Mouse (Mus musculus) midbrain, postnatal 0 days (tissue): ENCODE measurements around the gene Hectd3. TPM values are rescaled to one million over a fixed set of nuclear protein-coding genes. Genes with fewer than 3 reads are reported as not detected.
A peak's percentile ranks its signal among the peaks of the same experiment; 100 is the strongest.

Experiments
- ATAC-seq: fragments of 200-750 bp; cut with Nextera tagmentation; 2 replicates; pipeline ENCODE4 v1.8.0; 2017; ENCODE audit warnings: moderate number of reproducible peaks, mild to moderate bottlenecking, moderate TSS enrichment, moderate library complexity; ENCODE audit not compliant: low FRiP score
- DNase-seq: peaks from one replicate; pipeline ENCODE4 v3.0.0-alpha.2; 2015; ENCODE audit warnings: low spot score
- H3K27ac ChIP-seq: fragments of 300-500 bp; sonication (generic); 2 replicates; pipeline ENCODE4 v1.5.1; 2014; ENCODE audit warnings: low read depth, mild to moderate bottlenecking, low read length, mixed read lengths
- H3K27me3 ChIP-seq: fragments of 300-500 bp; sonication (generic); 2 replicates; pipeline ENCODE4 v1.6.1; 2014; ENCODE audit warnings: low read length, control low read depth, mixed read lengths; ENCODE audit not compliant: insufficient read depth
- H3K36me3 ChIP-seq: fragments of 300-500 bp; sonication (generic); 2 replicates; pipeline ENCODE4 v1.6.1; 2014; ENCODE audit warnings: low read length, control low read depth, mixed read lengths; ENCODE audit not compliant: insufficient read depth
- H3K4me1 ChIP-seq: fragments of 300-500 bp; sonication (generic); 2 replicates; pipeline ENCODE4 v1.6.1; 2014; ENCODE audit warnings: mild to moderate bottlenecking, control low read depth, antibody characterized with exemption, low read length, mixed read lengths; ENCODE audit not compliant: insufficient read depth
- H3K4me2 ChIP-seq: fragments of 300-500 bp; sonication (generic); 2 replicates; pipeline ENCODE4 v1.6.1; 2014; ENCODE audit warnings: low read depth, mild to moderate bottlenecking, low read length, mixed read lengths; ENCODE audit not compliant: poor library complexity, severe bottlenecking
- H3K4me3 ChIP-seq: fragments of 300-500 bp; sonication (generic); 2 replicates; pipeline ENCODE4 v1.5.1; 2014; ENCODE audit warnings: low read depth, mild to moderate bottlenecking, low read length, moderate library complexity
- H3K9ac ChIP-seq: fragments of 300-500 bp; sonication (generic); replicated peaks from 2 replicates; pipeline ENCODE4 v1.6.1; 2014; ENCODE audit warnings: mild to moderate bottlenecking, low read length, moderate library complexity, mixed read lengths; ENCODE audit not compliant: poor library complexity, severe bottlenecking
- H3K9me3 ChIP-seq: fragments of 300-500 bp; sonication (generic); 2 replicates; pipeline ENCODE4 v1.6.1; 2016; ENCODE audit warnings: low read length, control low read depth
- CTCF ChIP-seq: IDR thresholded peaks from 2 replicates; pipeline ENCODE4 v1.5.1; 2016; ENCODE audit warnings: antibody characterized with exemption, mild to moderate bottlenecking
- WGBS: fragments of 180-500 bp; shearing (Covaris S2); extraction: QIAGEN DNeasy Blood & Tissue Kit; methylation state at CpG from one replicate; pipeline ENCODE4 v1.1.7; 2014; 5-methylcytosine and 5-hydroxymethylcytosine counted together
- polyA plus RNA-seq: library from polyadenylated mRNA; unstranded; fragments of >200 nt; fragmentation: Nextera tagmentation; extraction: Ambion mirVana; gene quantifications from 2 replicates; pipeline ENCODE4 v1.2.1, GENCODE M21; 2015
- total RNA-seq: library from RNA; depleted of rRNA; stranded (reverse); fragments of >200 nt; gene quantifications from 2 replicates; pipeline ENCODE4 v1.2.3, GENCODE M21; 2014

The Hectd3 gene
- total and polyA plus RNA-seq, 2 experiments from 2014 or later: 20.2 to 45.5 TPM

DNA sequence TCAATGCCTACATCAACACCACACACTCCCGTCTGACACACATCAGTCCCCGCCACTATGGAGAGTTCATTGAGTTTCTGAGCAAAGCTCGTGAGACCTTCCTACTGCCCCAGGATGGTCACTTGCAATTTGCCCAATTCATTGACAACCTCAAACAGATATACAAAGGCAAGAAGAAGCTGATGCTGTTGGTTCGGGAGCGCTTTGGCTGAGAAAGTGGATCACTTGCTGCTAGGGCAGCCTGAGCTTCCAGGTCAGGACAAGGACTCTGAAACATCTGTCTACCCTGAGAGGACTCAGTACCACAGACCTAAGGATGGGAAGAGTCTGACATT, 8.0 kb upstream of the Hectd3 start:
- Histone ChIP-seq H3K9me3 (no peaks in the 10 kb centered on the region), H3K4me1 (no peaks in the 10 kb centered on the region), H3K27me3 (no peaks in the 10 kb centered on the region), H3K36me3 (peaks cover 21% of the 10 kb centered on the region; the same call in 1 of the 2 replicates), H3K27ac (no peak overlapping the region), H3K4me3 (no peak overlapping the region), H3K9ac (no peak overlapping the region), H3K4me2 (no peak overlapping the region)
- 75% methylated on average over 5 of the region's 5 CpGs for WGBS
- ATAC-seq (no peak), DNase-seq (no peak)
- TF ChIP-seq CTCF: no peak

DNA sequence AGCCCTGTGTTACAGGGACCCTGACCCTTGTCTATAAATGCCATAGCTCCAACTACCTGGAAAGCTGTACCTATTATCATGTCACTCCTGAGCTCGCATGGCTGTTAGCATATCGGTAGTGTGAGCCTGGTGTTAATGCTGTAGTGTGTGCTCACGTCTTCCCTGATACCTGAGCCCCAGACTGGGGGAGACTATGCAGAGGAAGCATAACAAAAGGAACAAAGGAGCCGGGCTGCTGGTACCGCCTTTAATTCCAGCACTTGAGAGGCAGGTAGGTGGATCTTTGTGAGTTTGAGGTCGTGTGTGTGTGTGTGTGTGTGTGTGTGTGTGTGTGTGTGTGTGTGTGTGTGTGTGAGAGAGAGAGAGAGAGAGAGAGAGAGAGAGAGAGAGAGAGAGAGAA, 5.4 kb upstream of the Hectd3 start:
- ATAC-seq: no peak
- no peak overlapping the region for H3K4me3 ChIP-seq
- no peak for DNase-seq
- no peaks in the 10 kb centered on the region for H3K9me3 ChIP-seq
- H3K4me1 ChIP-seq: no peaks in the 10 kb centered on the region
- TF ChIP-seq CTCF: no peak
- H3K27ac ChIP-seq: no peak overlapping the region
- peaks cover 21% of the 10 kb centered on the region; the same call in 1 of the 2 replicates for H3K36me3 ChIP-seq
- WGBS: 70% methylated on average over 6 of the region's 6 CpGs
- H3K9ac ChIP-seq: no peak overlapping the region
- H3K27me3 ChIP-seq: no peaks in the 10 kb centered on the region
- no peak overlapping the region for H3K4me2 ChIP-seq

DNA sequence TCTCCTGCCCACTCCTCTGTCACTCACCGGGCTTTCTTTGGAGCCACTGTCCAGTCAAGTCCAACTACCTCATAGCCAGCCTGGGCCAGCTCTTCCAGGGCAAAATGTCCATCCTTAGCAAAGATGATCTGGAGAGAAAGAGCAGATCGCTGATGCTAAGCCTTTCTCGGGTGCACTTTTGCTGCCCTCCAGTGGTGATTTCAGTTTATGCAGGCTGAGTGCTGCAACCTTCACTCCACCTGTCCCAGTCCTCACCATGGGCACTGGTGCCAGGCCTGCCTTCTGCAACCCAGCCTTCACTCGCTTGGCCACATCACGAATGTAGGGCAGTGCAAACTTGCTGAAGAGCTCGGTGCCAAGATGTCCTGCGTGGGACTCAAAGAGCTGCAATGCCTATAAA, 3.8 kb upstream of the Hectd3 start:
- no peaks in the 10 kb centered on the region for H3K27me3 ChIP-seq
- no peak overlapping the region for H3K4me2 ChIP-seq
- no peaks in the 10 kb centered on the region for H3K9me3 ChIP-seq
- ATAC-seq (no peak), DNase-seq (peak; percentile 85)
- H3K9ac ChIP-seq: no peak overlapping the region
- peak; percentile 98 for TF ChIP-seq CTCF
- peaks cover 7% of the 10 kb centered on the region; the same call in 1 of the 2 replicates for H3K4me1 ChIP-seq
- WGBS: 14% methylated on average over 7 of the region's 7 CpGs
- no peak overlapping the region for H3K27ac ChIP-seq
- H3K36me3 ChIP-seq: peaks cover 12% of the 10 kb centered on the region; the same call in 1 of the 2 replicates
- no peak overlapping the region for H3K4me3 ChIP-seq

DNA sequence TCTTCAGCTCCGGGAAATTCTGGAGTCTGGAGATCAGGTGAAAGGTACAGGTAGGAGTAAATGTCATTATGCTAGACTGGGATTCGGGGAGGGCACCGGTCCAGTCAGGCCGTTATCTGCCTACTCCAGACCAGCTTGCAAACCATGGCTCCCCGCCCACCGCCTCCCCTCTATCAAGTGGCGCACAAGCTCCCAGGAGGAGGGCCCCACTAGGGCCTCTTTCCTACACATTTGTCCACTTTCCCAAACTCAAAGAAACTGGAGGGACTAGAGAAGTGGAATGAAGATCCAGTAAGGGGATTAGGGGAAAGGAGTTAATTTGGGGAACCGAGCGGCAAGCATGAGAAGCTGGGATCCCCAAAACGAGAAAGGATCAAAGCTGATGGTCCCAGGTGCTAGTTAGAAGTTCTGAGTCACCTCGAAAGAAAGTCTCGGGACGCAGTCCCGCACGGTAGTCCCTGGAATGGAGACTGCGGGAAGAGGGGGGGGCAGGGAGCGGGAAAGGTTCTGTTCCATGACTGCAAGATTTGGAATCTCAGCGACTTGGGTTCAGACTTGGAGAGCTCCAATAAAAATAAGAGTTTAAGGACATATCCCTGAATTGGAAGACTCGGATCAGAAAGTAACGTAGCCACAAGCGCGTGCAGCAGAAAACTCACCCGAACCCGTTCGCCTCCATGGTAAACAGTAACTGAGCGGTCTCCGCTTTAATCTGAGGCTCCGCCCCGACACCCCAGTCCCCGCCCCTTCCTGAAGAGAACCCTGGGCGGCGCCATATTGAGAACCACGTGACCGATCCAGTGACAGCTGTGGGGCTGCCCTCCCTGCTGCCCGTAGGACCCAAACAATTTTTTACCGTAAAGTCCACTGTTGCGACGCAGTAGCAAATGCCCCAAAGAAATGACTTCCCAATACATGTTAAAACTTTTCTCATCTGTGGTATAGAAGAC, 1.2 kb upstream of the Hectd3 start, which contains the start of gene Urod:
Urod (minus strand) TSS at position 742 of the 950 bp plus-strand sequence.
- Histone ChIP-seq H3K4me1 (peaks cover 11% of the 10 kb centered on the region; the same call in 1 of the 2 replicates), H3K36me3 (peaks cover 7% of the 10 kb centered on the region; the same call in 1 of the 2 replicates), H3K9me3 (no peaks in the 10 kb centered on the region), H3K4me3 (peak within 1 kb of the TSS; percentile 98), H3K27me3 (no peaks in the 10 kb centered on the region), H3K27ac (peak within 1 kb of the TSS; percentile 78), H3K4me2 (peak within 1 kb of the TSS; percentile 90), H3K9ac (peak within 1 kb of the TSS; percentile 76)
- TF ChIP-seq CTCF: no peak
- ATAC-seq: peak; percentile 88
- 2% methylated on average over 38 of the region's 38 CpGs for WGBS
- peak; percentile 98 for DNase-seq

DNA sequence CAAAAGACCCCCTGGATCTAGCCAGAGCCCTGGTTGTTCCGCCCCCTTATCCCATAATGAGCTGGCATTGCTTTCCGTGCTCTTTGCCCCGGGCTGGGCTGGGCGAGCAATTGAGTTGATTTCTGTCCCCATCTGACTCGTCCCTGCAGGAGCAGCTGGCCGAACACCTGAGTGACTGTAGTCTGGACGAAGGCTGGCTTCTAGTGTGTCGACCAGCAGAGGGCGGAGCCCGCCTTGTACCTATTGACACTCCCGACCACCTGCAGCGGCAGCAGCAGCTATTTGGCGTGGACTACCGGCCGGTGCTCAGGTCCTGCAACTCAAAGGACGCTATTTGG, 650 bp downstream of the Hectd3 start:
- peak overlapping the region; percentile 90 for H3K4me2 ChIP-seq
- H3K4me1 ChIP-seq: peaks cover 11% of the 10 kb centered on the region; the same call in 1 of the 2 replicates
- TF ChIP-seq CTCF: peak; percentile 67
- H3K27ac ChIP-seq: peak overlapping the region; percentile 78
- H3K27me3 ChIP-seq: no peaks in the 10 kb centered on the region
- peak overlapping the region; percentile 76 for H3K9ac ChIP-seq
- H3K4me3 ChIP-seq: peak overlapping the region; percentile 98
- 0% methylated on average over 16 of the region's 16 CpGs for WGBS
- peak; percentile 17 for ATAC-seq
- H3K9me3 ChIP-seq: no peaks in the 10 kb centered on the region
- peaks cover 24% of the 10 kb centered on the region for H3K36me3 ChIP-seq
- DNase-seq: peak; percentile 82

DNA sequence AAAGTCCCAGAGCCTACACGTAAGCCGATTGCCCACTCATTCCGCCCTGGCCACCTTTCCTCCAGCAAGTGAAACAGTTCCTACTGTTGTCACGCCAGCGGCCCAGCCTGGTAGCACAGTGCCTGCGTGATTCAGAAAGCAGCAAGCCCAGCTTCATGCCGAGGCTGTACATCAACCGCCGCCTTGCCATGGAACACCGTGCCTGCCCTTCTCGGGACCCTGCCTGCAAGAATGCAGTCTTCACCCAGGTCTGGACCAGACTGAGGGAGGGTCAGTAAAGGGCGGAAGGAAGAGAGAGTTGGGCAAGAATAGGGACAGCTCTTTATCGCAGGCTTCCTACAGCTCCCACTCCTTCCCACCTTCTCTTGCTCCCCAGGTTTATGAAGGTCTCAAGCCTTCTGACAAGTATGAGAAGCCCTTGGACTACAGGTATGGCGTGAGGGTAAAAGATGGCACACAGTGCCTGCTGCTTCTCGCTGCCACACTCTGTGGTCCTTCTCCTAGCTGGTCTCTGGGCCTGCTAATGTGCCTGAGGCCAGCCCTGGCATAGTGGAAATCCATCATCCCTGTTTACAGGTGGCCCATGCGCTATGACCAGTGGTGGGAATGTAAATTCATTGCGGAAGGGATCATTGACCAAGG, 4.5 kb downstream of the Hectd3 start:
- H3K4me3 ChIP-seq: no peak overlapping the region
- ATAC-seq (no peak), DNase-seq (no peak)
- peaks cover 11% of the 10 kb centered on the region; the same call in 1 of the 2 replicates for H3K4me1 ChIP-seq
- H3K9ac ChIP-seq: no peak overlapping the region
- H3K9me3 ChIP-seq: no peaks in the 10 kb centered on the region
- TF ChIP-seq CTCF: no peak
- peaks cover 61% of the 10 kb centered on the region for H3K36me3 ChIP-seq
- no peak overlapping the region for H3K27ac ChIP-seq
- no peaks in the 10 kb centered on the region for H3K27me3 ChIP-seq
- H3K4me2 ChIP-seq: no peak overlapping the region
- WGBS: 96% methylated on average over 17 of the region's 17 CpGs
